Mouse (Mus musculus): ENCODE measurements at regions not wholly inside any gene's neighbourhood (a gene's known extent, or its start where the extent isn't known, plus 50 kb on each side); places are given as distances from the start of the nearest gene placed in this dataset.
A peak's percentile ranks its signal among the peaks of the same experiment; 100 is the strongest.

DNA sequence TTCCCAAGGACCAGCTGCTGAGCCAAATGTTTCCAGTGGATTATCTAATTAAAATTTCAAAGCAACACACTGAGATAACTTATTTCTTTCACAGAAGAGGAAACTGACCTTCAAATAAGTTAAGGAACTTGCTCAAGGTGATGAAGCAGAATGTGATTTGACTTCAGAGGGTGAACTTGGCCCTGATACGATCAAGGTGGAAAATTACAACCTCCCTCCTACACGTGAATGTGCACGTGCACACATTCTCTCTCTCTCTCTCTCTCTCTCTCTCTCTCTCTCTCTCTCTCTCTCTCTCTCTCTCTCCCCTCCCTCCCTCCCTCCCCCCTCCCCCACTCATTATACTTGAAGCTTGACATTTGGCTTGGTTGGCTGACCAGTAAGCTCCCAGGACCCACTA, 131.8 kb upstream of the Cxcr4 start:
- no peak for DNase-seq

DNA sequence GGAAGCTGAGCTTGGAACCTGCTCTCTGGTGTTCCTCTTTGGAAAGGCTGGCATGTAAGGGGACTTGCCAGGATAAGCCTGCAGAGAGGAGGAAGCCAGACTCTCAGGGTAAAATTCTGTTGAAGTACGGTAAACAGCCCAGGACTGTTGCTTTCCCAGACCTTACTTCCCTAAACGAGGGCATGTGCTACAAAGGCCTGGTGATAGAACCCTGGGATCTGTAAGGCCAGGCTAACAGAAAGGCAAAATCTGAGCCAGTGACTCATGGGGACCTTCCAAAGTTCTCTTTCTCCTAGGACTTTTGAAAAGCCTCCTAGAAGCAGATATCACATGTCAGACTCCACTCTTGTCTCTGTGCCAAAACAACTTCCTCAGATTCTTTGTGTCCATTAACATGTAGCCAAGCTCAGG, 130.0 kb upstream of the Cxcr4 start:
- DNase-seq, result no peak

DNA sequence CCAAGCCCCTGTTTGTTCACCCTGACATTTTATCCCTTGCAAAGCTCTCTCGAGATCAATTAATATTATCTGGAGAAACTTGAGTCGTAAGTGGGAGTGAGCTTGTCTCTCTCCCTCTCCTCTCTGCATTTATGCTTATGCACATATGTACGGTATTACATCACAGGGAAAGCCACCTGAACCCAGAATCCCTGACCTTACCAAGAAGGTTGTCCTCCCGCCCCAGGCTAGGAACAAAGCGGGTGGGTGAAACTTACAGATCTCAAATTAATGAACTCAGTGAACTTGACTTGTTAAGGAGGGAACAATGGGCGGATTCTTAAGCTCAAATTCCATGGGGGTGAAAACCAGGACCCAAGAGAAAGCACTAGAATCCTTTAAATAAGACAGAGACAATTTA, 122.8 kb upstream of the Cxcr4 start:
- no peak for DNase-seq

DNA sequence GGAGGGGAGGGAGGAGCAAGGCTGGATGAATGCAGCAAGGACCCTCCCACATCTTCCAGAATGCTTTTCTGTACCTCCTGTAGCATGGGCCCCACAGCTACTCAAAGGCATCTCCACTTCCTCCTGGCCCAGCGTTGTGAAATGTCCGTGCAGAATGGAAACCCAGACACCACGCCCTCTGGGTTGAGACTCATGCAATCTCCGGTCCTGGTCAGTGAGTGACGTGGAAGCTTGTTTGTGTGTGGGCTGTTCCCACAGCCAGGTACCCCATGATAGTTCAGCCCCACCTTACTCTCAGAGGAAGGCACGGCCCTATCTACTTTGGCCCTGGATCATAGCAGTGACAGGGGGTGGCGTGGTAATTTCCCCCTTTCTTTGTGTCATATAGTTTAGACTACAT, 120.8 kb upstream of the Cxcr4 start:
- peak; percentile 33 for DNase-seq

DNA sequence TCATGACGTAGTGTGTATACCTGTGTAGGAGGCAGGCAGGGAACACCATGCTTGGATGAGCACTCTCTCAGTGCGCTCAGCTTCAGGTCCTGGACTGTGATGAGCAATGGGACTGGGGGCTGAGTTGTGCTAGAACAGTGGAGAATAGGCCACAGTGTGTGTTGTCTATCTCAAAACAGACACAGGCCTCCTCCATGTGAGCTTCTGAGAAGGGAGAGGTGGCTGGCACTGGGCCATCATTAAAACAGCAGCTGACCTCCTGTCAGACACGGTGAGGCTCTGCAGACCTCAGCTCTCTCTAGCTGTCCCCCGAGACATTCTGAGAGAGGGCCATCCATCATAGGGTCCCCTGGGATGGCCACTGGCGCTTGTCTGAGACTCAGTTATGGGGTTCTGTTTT, 119.0 kb upstream of the Cxcr4 start:
- DNase-seq, result no peak

DNA sequence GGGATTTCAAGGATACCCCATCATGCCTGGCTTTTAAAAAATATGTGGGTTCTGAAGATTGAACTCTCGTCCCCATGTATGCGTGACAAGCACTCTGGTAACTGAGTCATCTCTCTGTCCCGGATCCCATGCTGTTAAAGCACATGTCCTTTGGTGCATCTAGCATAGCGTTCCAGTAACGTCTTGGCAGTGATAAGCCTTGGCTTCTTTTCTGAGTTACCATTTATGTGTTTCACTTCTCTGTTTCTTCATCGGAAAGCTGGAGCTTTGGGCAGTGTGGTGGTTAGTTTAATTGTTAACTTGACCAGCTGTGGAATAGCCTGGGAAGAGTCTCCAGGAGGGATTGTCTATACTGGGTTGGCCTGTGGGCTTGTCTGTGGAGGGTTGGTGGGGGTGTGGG, 115.7 kb upstream of the Cxcr4 start:
- no peak for DNase-seq

DNA sequence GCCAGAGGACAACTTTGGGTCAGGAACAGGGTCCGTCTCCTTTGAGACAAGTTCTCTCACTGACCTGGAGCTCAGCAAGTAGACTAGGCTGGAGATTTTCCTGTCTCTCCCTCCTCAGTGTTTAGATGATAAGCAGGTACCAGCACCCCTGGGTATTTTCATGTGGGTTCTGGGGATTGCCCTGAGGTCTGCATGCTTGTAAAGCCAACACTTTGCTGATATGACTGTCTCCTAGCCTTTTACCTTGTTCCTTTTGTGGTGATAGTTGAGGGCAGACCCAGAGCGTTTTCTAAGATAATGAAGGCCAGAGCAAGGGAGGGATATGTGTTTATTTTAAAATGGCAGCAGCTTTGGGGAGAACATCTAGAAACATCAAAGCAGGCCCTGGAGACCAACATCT, 114.1 kb upstream of the Cxcr4 start:
- DNase-seq, result no peak

DNA sequence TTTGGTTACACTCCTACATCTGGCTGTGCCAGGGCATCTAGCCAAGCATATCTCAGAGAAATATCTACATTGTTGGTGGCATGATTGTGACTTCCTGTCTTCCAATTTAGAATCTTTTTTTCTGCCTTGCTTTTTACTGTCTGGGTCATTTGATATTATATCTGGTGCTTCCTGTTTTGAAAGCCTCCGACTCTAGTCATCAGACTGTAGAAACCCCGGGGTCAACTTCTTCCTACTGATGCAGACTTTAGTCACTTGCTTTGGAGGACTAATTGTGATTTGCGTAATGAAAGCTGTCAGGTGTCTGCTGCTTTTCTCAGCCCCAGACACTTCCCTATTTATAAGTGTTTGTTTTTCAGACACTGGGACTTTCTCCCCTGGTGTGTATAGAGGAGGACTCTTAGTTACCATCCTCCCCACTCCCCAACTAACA, 113.0 kb upstream of the Cxcr4 start:
- no peak for DNase-seq

DNA sequence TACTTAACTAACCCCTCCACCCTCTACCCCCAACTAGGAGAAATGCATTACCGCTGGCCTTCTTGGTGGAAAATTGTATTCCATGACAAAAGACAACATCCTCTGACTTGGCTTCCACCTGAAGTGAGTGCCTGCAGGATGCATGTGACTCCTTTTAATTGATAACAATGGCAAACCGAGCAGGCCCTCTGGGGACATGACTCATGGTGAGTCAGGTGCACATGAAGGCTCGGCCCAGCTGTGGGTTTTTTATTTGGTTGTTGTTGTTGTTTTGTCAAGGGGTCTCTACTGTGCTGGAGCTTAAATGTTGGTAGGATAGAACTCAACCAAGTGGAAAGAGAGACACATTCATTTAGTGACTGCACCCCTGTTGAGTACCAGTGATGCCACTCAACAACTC, 109.2 kb upstream of the Cxcr4 start:
- DNase-seq, result no peak

DNA sequence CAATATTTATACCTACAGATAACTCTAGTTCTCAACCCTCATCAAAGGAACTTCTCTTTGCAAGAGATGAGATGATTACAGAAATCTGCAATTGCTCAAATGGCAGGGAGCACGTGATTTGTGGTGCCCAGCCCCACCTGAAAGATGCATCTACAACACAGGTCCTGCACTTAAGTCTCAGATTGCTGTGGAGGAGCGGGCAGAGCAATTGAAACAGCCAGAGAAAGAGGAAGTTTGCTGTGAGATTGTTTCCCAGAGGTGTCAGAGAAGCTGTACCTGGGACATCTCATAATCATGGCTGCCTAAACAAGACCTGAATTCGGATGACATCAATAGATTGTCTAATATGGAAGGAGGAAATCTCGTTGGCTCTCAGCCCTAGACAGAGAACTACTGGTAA, 105.9 kb upstream of the Cxcr4 start:
- DNase-seq, result no peak

DNA sequence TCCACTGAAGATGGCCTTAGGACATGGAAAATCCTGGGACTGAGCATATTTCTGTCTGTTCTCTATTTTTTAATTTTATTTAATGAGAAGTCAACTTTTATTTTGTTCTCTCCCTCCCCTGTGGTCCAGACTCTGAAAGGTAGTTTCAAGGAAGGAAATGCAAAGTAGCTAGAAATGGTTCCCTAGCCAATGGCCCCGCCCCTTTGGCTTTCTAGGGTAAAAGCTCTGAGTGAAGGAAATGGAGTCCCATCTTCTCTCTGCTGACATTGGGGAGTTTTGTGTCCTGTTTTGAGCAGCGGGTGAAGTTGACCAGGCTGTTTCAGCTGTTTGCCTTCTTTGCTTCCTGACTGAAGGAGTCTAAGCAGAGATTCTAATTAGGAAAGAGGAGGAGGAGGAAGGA, 103.8 kb upstream of the Cxcr4 start:
- no peak for DNase-seq

DNA sequence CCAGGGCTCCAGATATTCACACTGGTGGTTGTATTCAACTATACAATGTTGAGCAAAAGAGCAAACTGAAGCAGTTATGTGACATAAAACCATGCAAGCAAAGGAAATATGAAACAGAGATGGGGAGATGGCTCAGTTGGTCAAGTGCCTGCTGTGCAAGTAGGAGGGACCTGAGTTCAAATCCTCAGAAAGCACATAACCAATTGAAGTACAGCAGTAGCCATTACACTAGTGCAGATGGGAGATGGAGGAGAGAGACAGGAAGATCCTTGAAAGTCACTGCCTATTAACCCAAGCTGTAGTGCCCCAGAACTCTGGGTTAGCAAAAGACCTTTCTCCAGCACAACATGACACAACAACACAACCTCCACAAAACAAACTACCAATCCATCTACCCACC, 100.7 kb upstream of the Cxcr4 start:
- no peak for DNase-seq

DNA sequence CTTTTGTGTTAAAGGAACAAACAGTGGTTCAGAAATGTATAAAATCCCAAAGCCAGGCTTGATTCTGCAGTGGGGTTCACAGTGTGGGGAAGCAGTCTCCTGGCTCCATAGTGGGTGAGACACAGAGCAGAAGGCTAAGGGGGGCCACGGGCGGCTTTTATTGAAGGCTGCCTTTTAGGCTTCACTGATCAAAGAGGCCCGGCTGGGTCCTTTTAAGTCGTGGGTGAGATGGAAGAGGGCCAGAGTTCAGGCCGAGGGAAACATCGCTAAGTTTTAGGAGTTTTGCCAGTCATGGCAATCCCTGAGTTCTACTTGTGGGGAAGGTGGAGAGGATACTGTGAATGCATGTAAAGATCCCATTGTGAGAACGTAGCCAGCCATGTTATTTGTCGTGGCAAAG, 100.2 kb upstream of the Cxcr4 start:
- no peak for DNase-seq

DNA sequence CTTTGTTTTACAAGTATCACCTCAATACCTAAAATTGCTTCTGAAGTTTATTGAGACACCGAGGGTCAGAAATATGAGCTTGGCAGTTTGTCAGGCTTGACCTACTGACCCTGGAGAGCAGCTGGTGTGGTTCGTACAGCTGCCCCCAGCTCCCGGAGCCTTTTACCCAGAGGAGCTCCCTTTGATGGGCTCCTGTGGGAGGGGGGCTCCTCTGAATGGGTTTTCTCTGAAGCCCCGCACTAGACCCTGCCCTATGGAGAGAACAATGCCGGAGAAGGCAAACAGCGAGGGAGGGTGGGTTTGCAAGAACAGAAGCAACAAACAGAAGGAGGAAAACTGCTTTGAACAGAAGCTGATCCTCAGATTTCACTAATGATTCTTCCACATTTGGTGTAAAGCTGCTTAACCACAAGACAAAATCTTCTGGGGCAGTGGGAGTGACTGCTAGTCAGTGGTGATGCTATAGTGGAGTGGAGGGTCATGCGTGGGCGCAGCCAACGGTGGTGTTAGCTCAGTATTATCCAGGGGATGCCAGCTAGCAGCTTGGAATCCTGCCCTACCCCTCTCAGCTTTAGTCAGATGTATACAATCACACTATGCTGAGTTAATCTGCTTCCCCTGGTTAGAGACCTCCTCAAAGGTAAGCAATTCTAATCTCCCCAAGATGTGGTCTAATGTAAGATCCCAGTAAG, 95.3 kb upstream of the Cxcr4 start:
- DNase-seq, result no peak

DNA sequence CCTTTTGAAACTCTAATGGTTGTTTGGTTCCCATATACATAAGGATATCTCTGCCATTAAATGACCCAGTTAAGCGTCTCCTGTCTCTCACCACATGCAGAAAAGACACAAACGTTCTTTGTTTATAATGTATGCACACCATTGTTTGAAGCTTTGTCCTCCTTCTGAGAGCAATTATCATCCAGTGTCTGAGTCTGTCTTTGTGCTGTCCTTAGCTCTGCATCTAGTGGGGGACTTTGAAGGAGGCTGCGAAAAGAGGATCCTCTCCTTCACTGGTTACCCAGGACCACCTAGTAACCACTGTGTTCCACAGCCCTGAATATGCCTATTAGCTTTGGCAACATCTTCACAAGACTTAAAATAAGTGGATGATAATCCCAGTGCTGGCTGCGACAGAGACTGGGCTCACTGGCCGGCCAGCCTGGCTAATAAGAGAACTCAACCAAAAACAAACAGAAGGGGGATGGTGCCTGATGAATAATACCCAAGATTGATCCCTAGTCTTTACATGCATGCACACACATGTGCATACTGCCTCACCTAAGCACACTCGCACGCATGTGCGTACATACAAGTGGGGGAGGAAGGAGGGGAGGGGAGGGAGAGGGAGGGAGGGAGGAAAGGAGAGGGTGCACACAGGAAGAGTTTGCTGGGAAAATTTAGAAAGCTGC, 93.5 kb upstream of the Cxcr4 start:
- no peak for DNase-seq

DNA sequence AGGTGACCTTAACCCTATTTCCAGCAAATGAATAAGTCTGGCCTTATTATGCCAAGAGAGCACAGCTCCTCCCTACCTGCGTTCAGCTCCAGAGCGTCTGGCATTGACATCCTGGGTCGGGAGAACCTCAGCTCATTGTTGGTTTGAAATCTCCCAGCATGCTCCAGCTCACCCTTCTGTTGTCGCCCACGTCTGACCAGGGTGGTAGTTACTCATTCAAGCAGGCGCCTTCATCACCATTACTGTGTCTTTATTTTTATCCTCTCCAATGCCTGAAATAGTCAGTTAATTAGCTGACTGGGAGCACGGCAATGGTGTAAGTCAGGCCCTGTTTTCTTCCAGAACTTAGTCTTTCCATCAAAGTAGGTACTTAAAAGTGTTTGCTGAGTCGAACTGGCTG, 90.8 kb upstream of the Cxcr4 start:
- DNase-seq, result no peak

DNA sequence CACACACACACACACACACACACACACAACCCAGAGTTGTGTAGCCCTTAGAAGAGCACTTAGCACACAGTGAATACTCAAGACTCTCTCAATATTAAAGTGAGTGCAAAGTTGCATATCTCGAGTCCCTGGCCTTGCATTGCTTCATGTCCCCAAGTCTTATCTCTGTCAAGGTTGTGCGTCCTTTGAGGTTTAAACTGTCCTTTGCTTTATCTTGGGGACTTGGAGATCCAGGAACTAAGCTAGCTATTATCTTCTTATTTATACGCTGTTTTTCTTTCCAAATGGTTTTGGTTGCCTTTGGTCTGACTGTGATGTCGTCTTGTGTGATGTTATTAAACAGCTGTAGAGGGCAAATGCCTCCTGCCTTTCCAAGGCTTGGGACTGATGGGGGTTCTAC, 89.2 kb upstream of the Cxcr4 start:
- no peak for DNase-seq

DNA sequence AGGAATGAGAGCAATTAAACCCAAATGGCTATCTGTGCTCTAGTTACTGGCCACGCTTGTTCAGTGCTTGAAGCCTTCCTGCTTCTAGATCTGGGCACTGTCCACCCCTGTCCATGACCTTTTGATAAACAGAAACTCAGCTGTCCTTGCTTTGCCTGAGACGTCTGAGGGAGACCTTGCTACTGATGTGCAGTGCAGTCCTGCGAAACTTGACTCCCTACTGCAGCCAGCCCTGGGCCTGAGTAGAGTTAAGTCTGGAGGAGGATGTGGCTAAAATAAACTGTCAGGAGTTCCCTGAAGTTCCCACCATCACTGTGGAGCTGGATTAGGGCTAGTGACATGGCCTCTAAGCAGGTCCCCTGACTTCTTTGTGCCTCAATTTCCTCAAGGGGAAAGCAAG, 88.4 kb upstream of the Cxcr4 start:
- no peak for DNase-seq

DNA sequence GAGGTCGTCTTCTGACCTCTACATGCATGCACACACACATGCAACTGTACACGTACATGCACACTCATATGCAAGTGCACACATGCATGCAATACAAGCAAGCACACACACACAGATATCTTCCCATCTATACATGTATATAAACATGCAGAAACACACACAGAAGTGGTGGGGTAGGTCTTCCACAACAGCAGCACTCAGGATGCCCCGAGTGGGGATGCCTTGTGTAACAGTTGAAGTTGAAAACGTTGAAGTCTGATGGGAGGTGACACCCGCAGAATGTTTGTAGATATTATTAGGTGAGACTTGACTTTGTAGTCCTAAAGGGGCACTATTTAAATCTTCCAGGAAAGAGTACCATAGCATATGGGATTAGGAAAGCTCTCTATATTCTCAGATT, 87.9 kb upstream of the Cxcr4 start:
- DNase-seq, result no peak

DNA sequence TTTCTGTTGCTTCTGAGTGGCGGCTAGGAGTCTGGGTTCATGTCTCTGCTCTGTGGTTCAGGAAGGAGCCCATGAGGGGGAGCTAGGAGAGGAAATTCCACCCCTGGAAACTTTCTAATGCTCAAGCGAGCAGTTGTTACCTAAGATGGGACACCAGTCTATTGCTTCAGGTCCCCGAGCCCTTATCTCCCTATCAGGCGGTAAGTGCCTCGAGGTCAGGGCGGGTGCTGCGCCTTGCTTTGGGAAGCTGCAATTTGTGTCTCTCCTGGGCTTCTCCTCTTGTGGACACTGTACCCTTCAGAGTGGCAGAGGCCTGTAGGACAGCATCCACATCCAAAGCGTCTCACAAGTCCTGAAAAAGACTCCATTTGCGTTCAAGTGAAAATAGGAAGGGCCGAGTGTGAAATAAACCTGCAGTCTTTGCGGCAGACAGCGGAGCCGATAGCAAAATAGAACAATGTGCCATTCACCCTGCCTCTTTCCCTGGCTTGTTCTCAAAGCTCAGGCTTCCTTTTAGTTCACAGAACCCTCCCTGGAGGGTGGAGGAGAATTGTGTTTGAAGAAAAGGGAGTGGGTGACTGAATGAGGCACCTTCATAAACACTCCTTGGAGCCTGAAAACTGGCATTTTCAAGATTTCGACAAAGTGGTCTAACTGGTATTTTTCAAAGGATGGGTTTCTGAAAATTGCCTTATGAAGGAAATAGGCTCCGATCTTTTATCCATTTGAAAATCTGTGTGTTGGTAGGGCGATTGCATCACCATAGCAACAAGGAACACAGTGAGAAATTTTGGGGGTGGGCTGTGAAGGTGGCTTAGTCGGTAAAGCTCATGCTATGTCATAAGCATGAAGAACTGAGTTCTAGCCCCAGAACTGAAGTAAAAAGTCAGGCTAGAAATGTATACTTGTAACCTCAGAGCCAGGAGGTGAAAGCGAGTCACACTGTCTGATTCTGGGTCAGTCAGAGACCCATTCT, 87.2 kb upstream of the Cxcr4 start:
- DNase-seq, result no peak

DNA sequence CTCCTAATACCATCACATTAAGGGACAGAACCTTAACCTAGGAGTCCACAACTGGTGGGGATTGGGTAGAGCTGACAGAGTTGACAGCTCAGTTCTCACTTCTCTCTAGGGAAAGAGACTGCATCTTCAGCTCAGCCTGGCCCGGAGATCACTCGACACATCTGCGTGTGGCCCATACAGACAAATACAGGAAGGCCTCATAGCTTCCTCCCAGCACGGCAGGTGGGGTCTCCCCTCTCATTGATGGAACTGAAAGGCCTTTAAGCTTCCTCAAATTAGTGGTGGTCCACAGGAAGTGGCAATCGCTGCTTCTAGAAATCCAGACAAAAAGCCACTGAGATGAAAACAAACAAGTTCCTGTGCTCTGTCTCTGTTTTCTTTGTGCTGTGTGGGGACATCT, 83.4 kb upstream of the Cxcr4 start:
- no peak for DNase-seq

DNA sequence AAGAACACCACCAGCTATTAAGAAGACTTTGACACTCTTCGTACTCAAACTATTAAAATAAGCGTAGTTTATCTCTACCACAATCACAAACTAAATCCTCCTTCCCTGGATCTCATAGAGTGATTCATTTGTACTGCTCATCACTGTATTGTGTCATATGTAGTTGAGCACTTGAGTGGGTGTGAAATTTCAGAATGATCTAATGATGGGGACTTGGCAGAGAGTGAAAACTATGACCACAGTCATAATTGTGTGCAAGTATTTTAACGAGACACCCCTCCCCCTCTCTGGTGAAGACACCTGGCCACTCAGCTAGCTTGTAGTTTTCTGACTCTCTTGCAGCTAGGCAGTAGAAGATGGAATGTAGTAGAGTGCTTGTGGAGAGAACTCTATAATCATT, 80.2 kb upstream of the Cxcr4 start:
- no peak for DNase-seq

DNA sequence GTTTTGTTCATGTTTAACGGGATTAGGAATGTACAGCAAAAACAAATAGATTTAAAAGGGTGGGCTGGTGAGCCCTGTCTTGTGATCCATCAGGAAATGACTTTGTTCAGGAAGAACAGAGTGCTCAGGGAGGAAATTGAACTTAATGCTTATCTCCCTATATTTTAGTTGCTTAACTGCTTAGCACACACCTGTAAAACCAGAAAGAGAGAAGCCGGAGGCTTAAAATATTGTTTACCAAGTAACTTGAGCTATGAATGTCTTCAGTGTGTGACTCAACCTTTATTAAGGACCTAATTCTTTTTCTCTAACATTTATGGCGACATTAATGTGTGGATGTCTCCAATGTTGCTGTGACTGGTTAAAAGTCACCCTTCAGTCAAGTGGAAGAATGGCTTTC, 79.4 kb upstream of the Cxcr4 start:
- DNase-seq, result no peak

DNA sequence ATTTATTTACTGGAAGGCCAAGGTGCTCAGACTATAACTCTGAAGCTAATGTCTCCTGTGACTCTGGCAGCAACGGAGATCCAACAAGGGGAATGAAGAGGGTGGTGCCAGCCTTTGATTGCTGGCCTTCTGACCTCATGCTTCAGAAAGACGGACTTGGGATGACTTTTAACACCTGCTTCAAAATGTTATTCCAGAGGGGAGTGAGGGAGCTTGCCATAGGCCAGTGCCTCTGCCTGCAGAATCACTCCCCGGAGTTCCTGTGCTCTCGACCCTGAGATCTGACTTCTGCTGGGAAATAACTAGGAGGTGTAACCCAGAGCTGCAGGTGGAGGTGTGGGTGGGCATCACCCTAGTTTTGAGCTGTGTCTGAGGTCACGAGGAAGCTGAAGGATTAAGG, 78.9 kb upstream of the Cxcr4 start:
- no peak for DNase-seq

All from liver (tissue).